Mouse (Mus musculus) retina, embryonic 14.5 days (tissue): Measurements from ENCODE around the gene Psors1c2.
A peak's percentile ranks its signal among the peaks of the same experiment; 100 is the strongest.
"Not testable (repeated sequence)": the region's sequence is repeated elsewhere in the genome, so short reads cannot be mapped to it uniquely, and the experiment has no call there.

Experiments
- DNase-seq: peaks from one replicate; pipeline ENCODE4 v3.0.0-alpha.2; 2015; ENCODE audit warnings: low spot score

Gene Psors1c2

GRCm38 (mm10) chr17:35532901-35533300 lies at the start of gene Psors1c2:
TSS of gene Psors1c2 (plus strand) at chr17:35533201.
- DNase-seq = no peak

GRCm38 (mm10) chr17:35484066-35484465 lies 48.9 kb upstream of the Psors1c2 start:
- DNase-seq = peak; percentile 83

- no peak for DNase-seq
Observed at GRCm38 (mm10) chr17:35485702-35486101, 47.3 kb upstream of the Psors1c2 start.

- DNase-seq = no peak
Observed at GRCm38 (mm10) chr17:35486726-35487125, 46.3 kb upstream of the Psors1c2 start.

GRCm38 (mm10) chr17:35488041-35488440 lies 45.0 kb upstream of the Psors1c2 start:
- no peak for DNase-seq

- no peak for DNase-seq
Observed at GRCm38 (mm10) chr17:35490320-35490719, 42.7 kb upstream of the Psors1c2 start.

- DNase-seq = no peak
Observed at GRCm38 (mm10) chr17:35497124-35497523, 35.9 kb upstream of the Psors1c2 start.

- DNase-seq = no peak
Observed at GRCm38 (mm10) chr17:35502226-35502625, 30.8 kb upstream of the Psors1c2 start.

- DNase-seq = no peak
Observed at GRCm38 (mm10) chr17:35502762-35503161, 30.2 kb upstream of the Psors1c2 start.

GRCm38 (mm10) chr17:35503849-35504248 lies 29.2 kb upstream of the Psors1c2 start:
- DNase-seq = no peak

- DNase-seq = no peak
Observed at GRCm38 (mm10) chr17:35504628-35505481, 28.1 kb upstream of the Psors1c2 start.

- DNase-seq = no peak
Observed at GRCm38 (mm10) chr17:35505776-35506175, 27.2 kb upstream of the Psors1c2 start, which contains the start of gene Pou5f1. TSS of gene Pou5f1 (plus strand) at chr17:35506018.

GRCm38 (mm10) chr17:35506881-35507280 lies 26.1 kb upstream of the Psors1c2 start:
- DNase-seq = no peak

GRCm38 (mm10) chr17:35507556-35508260 lies 25.3 kb upstream of the Psors1c2 start:
- DNase-seq = no peak

- not testable (repeated sequence) for DNase-seq
Observed at GRCm38 (mm10) chr17:35508279-35508678, 24.7 kb upstream of the Psors1c2 start.

GRCm38 (mm10) chr17:35509284-35509683 lies 23.7 kb upstream of the Psors1c2 start:
- peak; percentile 61 for DNase-seq

- no peak for DNase-seq
Observed at GRCm38 (mm10) chr17:35512916-35513626, 19.9 kb upstream of the Psors1c2 start.

GRCm38 (mm10) chr17:35513886-35514285 lies 19.1 kb upstream of the Psors1c2 start:
- peak; percentile 81 for DNase-seq

GRCm38 (mm10) chr17:35514756-35515155 lies 18.2 kb upstream of the Psors1c2 start:
- DNase-seq = no peak

GRCm38 (mm10) chr17:35515911-35516640 lies 16.9 kb upstream of the Psors1c2 start:
- peak; percentile 51 for DNase-seq

- peak; percentile 98 for DNase-seq
Observed at GRCm38 (mm10) chr17:35516652-35517500, 16.1 kb upstream of the Psors1c2 start, which contains the start of the genes Tcf19 and Cchcr1. TSS of gene Tcf19 (minus strand) at chr17:35516824. TSS of gene Cchcr1 (plus strand) at chr17:35517100.
